Mouse (Mus musculus) kidney, postnatal 0 days (tissue): ENCODE measurements around the gene Zfp612. TPM values are rescaled to one million over a fixed set of nuclear protein-coding genes. Genes with fewer than 3 reads are reported as not detected.
A peak's percentile ranks its signal among the peaks of the same experiment; 100 is the strongest.

Experiments used
- ATAC-seq: fragments of 200-750 bp; cut with Nextera tagmentation; replicated peaks from 2 replicates; pipeline ENCODE4 v1.8.0; 2017; ENCODE audit warnings: low read depth, moderate number of reproducible peaks, moderate TSS enrichment, moderate library complexity; ENCODE audit not compliant: low FRiP score
- DNase-seq: peaks from one replicate; pipeline ENCODE4 v3.0.0-alpha.2; 2016; ENCODE audit warnings: low spot score
- H3K27ac ChIP-seq: fragments of 300-500 bp; sonication (generic); 2 replicates; pipeline ENCODE4 v1.5.1; 2014; ENCODE audit warnings: mild to moderate bottlenecking
- H3K27me3 ChIP-seq: fragments of 300-500 bp; sonication (generic); 2 replicates; pipeline ENCODE4 v1.6.1; 2014; ENCODE audit warnings: low read length, mixed read lengths; ENCODE audit not compliant: insufficient read depth
- H3K36me3 ChIP-seq: fragments of 300-500 bp; sonication (generic); 2 replicates; pipeline ENCODE4 v1.6.1; 2014; ENCODE audit warnings: low read length, mixed read lengths; ENCODE audit not compliant: insufficient read depth
- H3K4me1 ChIP-seq: fragments of 300-500 bp; sonication (generic); replicated peaks from 2 replicates; pipeline ENCODE4 v1.6.1; 2014; ENCODE audit warnings: antibody characterized with exemption, low read length, mixed read lengths; ENCODE audit not compliant: insufficient read depth
- H3K4me2 ChIP-seq: fragments of 300-500 bp; sonication (generic); 2 replicates; pipeline ENCODE4 v1.6.1; 2014; ENCODE audit warnings: mild to moderate bottlenecking, low read length, moderate library complexity, mixed read lengths
- H3K4me3 ChIP-seq: fragments of 300-500 bp; sonication (generic); replicated peaks from 2 replicates; pipeline ENCODE4 v1.5.1; 2014; ENCODE audit warnings: low read depth, low read length
- H3K9ac ChIP-seq: fragments of 300-500 bp; sonication (generic); 2 replicates; pipeline ENCODE4 v1.6.1; 2014; ENCODE audit warnings: low read depth, low read length
- H3K9me3 ChIP-seq: fragments of 300-500 bp; sonication (generic); replicated peaks from 2 replicates; pipeline ENCODE4 v1.6.1; 2016; ENCODE audit warnings: low read length, inconsistent platforms, mixed read lengths
- CTCF ChIP-seq: IDR thresholded peaks from 2 replicates; pipeline ENCODE4 v1.5.1; 2016; ENCODE audit warnings: antibody characterized with exemption, low read depth, mild to moderate bottlenecking, moderate library complexity
- WGBS: fragments of 180-500 bp; shearing (Covaris S2); extraction: QIAGEN DNeasy Blood & Tissue Kit; methylation state at CpG from one replicate; pipeline ENCODE4 v1.1.7; 2014; 5-methylcytosine and 5-hydroxymethylcytosine counted together
- polyA plus RNA-seq: library from polyadenylated mRNA; unstranded; fragments of >200 nt; fragmentation: Nextera tagmentation; extraction: Ambion mirVana; gene quantifications from 2 replicates; pipeline ENCODE4 v1.2.1, GENCODE M21; 2015

The Zfp612 gene
- polyA plus RNA-seq, 1 experiment from 2014 or later, result 5.1 TPM

- no peak; the same call in 1 of the 2 replicates for ATAC-seq
- no peak overlapping the region for H3K27ac ChIP-seq
- no peaks in the 10 kb centered on the region for H3K27me3 ChIP-seq
- 12% methylated on average over 9 of the region's 9 CpGs for WGBS
- H3K9me3 ChIP-seq, result no peaks in the 10 kb centered on the region
- TF ChIP-seq CTCF, result peak; percentile 98
- H3K4me2 ChIP-seq, result no peak overlapping the region
- no peaks in the 10 kb centered on the region for H3K36me3 ChIP-seq
- H3K9ac ChIP-seq, result no peak overlapping the region
- no peak overlapping the region for H3K4me3 ChIP-seq
- no peaks in the 10 kb centered on the region for H3K4me1 ChIP-seq
- DNase-seq, result peak; percentile 88
Measured at GRCm38 (mm10) chr8:110071600-110071999, 7.9 kb upstream of the Zfp612 start.

DNA sequence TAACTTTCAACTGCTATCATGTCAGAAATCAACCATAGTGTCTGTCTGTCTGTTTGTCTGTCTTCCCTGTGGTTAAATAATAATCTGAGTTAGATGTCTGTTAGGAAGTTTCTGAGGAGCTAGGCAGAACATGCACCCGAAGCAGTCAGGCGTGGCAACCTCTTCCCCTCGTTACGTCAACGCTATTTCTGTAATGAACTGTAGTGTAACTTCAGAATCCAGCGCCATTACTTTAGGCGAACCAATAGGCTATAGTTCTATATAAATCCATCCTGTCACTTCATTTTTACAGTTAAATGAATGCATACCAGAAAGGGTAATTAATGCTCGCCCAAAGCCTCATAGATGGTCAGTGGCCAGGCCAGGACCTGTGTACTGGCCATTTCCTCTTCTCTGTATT, 5.0 kb upstream of the Zfp612 start:
- H3K27ac ChIP-seq, result no peak overlapping the region
- no peaks in the 10 kb centered on the region for H3K9me3 ChIP-seq
- ATAC-seq, result no peak
- peaks cover 2% of the 10 kb centered on the region for H3K4me1 ChIP-seq
- no peaks in the 10 kb centered on the region for H3K36me3 ChIP-seq
- H3K27me3 ChIP-seq, result no peaks in the 10 kb centered on the region
- H3K4me3 ChIP-seq, result no peak overlapping the region
- WGBS, result 70% methylated on average over 8 of the region's 8 CpGs
- no peak overlapping the region for H3K4me2 ChIP-seq
- H3K9ac ChIP-seq, result no peak overlapping the region
- DNase-seq, result no peak
- TF ChIP-seq CTCF, result no peak

DNA sequence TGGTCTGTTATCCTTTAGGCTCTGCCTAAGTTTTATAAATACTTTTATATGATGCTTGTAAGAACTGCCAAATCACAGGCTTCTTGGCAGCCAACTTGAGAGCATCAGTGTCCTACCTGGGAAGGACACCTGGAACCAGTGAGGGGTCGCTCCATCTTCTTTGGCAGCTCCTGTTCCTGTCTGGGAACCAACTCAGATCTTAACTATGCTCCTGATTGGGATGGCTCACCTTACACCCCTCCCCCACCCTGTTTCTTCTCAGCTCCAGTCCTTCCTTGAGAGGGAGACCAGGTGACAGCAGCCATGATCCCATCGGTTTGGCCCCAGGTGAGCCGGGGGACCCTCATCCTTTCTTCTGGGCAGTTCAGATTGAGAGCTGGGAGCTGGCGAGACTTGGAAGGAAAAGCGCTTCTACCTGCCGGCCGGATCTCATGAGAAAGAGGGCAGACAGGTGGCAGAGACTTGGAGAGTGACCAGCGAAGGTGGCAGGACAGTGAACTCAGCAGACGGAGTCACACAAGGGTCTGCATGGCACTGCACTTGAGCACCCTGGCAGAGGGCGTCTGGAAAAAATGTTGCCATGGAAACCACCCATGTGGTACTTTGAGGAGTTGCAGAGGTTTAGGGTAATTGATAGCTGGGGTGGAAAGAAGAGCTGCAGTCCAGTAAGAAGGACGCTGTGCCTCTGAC, 3.0 kb downstream of the Zfp612 start:
- no peaks in the 10 kb centered on the region for H3K27me3 ChIP-seq
- DNase-seq (peak; percentile 16), ATAC-seq (no peak)
- no peak for TF ChIP-seq CTCF
- H3K36me3 ChIP-seq, result peaks cover 8% of the 10 kb centered on the region; the same call in 1 of the 2 replicates
- H3K4me3 ChIP-seq, result no peak overlapping the region
- no peak overlapping the region for H3K4me2 ChIP-seq
- H3K27ac ChIP-seq, result no peak overlapping the region
- H3K4me1 ChIP-seq, result peaks cover 6% of the 10 kb centered on the region
- H3K9me3 ChIP-seq, result no peaks in the 10 kb centered on the region
- 82% methylated on average over 11 of the region's 11 CpGs for WGBS
- no peak overlapping the region for H3K9ac ChIP-seq

GRCm38 (mm10) chr8:110091869-110092268, 12.3 kb downstream of the Zfp612 start:
- Histone ChIP-seq H3K9ac (no peak overlapping the region), H3K27me3 (no peaks in the 10 kb centered on the region), H3K36me3 (peaks cover 10% of the 10 kb centered on the region; the same call in 1 of the 2 replicates), H3K4me1 (no peaks in the 10 kb centered on the region), H3K9me3 (no peaks in the 10 kb centered on the region), H3K27ac (no peak overlapping the region), H3K4me2 (no peak overlapping the region), H3K4me3 (no peak overlapping the region)
- TF ChIP-seq CTCF, result no peak
- 52% methylated on average over 1 of the region's 1 CpGs for WGBS
- DNase-seq (no peak), ATAC-seq (no peak)

GRCm38 (mm10) chr8:110100907-110101306, 21.4 kb downstream of the Zfp612 start, which contains the start of gene Gm21964:
Gene Gm21964 (plus strand): TSS chr8:110101207.
- Histone ChIP-seq H3K4me3 (no peak within 1 kb of the TSS), H3K4me1 (no peaks in the 10 kb centered on the region), H3K27me3 (no peaks in the 10 kb centered on the region), H3K36me3 (no peaks in the 10 kb centered on the region), H3K27ac (no peak within 1 kb of the TSS), H3K4me2 (no peak within 1 kb of the TSS), H3K9ac (no peak within 1 kb of the TSS), H3K9me3 (no peaks in the 10 kb centered on the region)
- DNase-seq, result no peak
- no peak for TF ChIP-seq CTCF
- WGBS, result 86% methylated on average over 12 of the region's 12 CpGs
- ATAC-seq, result no peak

GRCm38 (mm10) chr8:110101676-110102075, 22.1 kb downstream of the Zfp612 start:
- no peak for DNase-seq
- H3K9me3 ChIP-seq, result no peaks in the 10 kb centered on the region
- no peak overlapping the region for H3K4me3 ChIP-seq
- TF ChIP-seq CTCF, result no peak
- H3K4me2 ChIP-seq, result no peak overlapping the region
- no peak; the same call in 1 of the 2 replicates for ATAC-seq
- no peak overlapping the region for H3K27ac ChIP-seq
- no peaks in the 10 kb centered on the region for H3K4me1 ChIP-seq
- no peaks in the 10 kb centered on the region for H3K27me3 ChIP-seq
- no peak overlapping the region for H3K9ac ChIP-seq
- 93% methylated on average over 15 of the region's 15 CpGs for WGBS
- H3K36me3 ChIP-seq, result no peaks in the 10 kb centered on the region
